Mouse (Mus musculus) myocyte (in vitro differentiated cells): ENCODE measurements around the gene Rad51b. TPM values are rescaled to one million over a fixed set of nuclear protein-coding genes. Genes with fewer than 3 reads are reported as not detected.
A peak's percentile ranks its signal among the peaks of the same experiment; 100 is the strongest.

ENCODE experiments used
- H3K27me3 ChIP-seq: one replicate; pipeline ENCODE4 v1.6.1; 2011; ENCODE audit not compliant: control insufficient read depth, insufficient read depth, insufficient read length
- H3K36me3 ChIP-seq: one replicate; pipeline ENCODE4 v1.6.1; 2011; ENCODE audit not compliant: control insufficient read depth, insufficient read depth
- H3K4me2 ChIP-seq: one replicate; pipeline ENCODE4 v1.6.1; 2011; ENCODE audit warnings: low read depth, control low read depth
- H3K4me3 ChIP-seq: one replicate; pipeline ENCODE4 v1.5.1; 2011; ENCODE audit warnings: mild to moderate bottlenecking, control low read depth, moderate library complexity
- H3K79me2 ChIP-seq: one replicate; pipeline ENCODE4 v1.6.1; 2011; ENCODE audit not compliant: control insufficient read depth, insufficient read depth
- H3ac ChIP-seq: one replicate; pipeline ENCODE4 v1.6.1; 2011; ENCODE audit not compliant: control insufficient read depth, insufficient read length
- CEBPB ChIP-seq: IDR thresholded peaks from 2 replicates; pipeline ENCODE4 v1.6.1; 2011; ENCODE audit warnings: mild to moderate bottlenecking, moderate library complexity; ENCODE audit not compliant: poor library complexity, insufficient read depth, severe bottlenecking
- E2F4 ChIP-seq: IDR thresholded peaks from one replicate; pipeline ENCODE4 v1.6.1; 2011; ENCODE audit warnings: mild to moderate bottlenecking, control low read depth, moderate library complexity; ENCODE audit not compliant: insufficient read depth
- MAX ChIP-seq: IDR thresholded peaks from one replicate; pipeline ENCODE4 v1.6.1; 2011; ENCODE audit warnings: low read depth, mild to moderate bottlenecking, control low read depth
- MYOD1 ChIP-seq, 3 experiments: IDR thresholded peaks; one replicate each; pipeline ENCODE4 v1.6.1; 2011; ENCODE audit warnings: control low read depth in 2 of 3, low read depth in 2 of 3, mild to moderate bottlenecking in 2 of 3, moderate library complexity in 1 of 3; ENCODE audit not compliant: insufficient read length in 2 of 3, control insufficient read depth in 1 of 3
- MYOG ChIP-seq, 3 experiments: IDR thresholded peaks; one replicate each; pipeline ENCODE4 v1.6.1; 2011; ENCODE audit warnings: control low read depth in 2 of 3, low read depth in 2 of 3, mild to moderate bottlenecking in 2 of 3; ENCODE audit not compliant: insufficient read length in 2 of 3, control insufficient read depth in 1 of 3, insufficient read depth in 1 of 3
- POLR2A ChIP-seq: IDR thresholded peaks from one replicate; pipeline ENCODE4 v1.6.1; 2011; ENCODE audit warnings: low read depth, mild to moderate bottlenecking, control low read depth, moderate library complexity; ENCODE audit not compliant: insufficient read length
- POLR2AphosphoS2 ChIP-seq: IDR thresholded peaks from one replicate; pipeline ENCODE4 v1.6.1; 2011; ENCODE audit warnings: low read depth, control low read depth; ENCODE audit not compliant: insufficient read length
- REST ChIP-seq: IDR thresholded peaks from one replicate; pipeline ENCODE4 v1.6.1; 2011; ENCODE audit warnings: mild to moderate bottlenecking, control low read depth, moderate library complexity; ENCODE audit not compliant: insufficient read depth, insufficient read length
- SRF ChIP-seq: IDR thresholded peaks from one replicate; pipeline ENCODE4 v1.6.1; 2011; ENCODE audit warnings: low read depth; ENCODE audit not compliant: control insufficient read depth, insufficient read length
- TCF12 ChIP-seq: IDR thresholded peaks from one replicate; pipeline ENCODE4 v1.6.1; 2011; ENCODE audit warnings: mild to moderate bottlenecking, control low read depth; ENCODE audit not compliant: poor library complexity, insufficient read depth, severe bottlenecking
- TCF3 ChIP-seq: IDR thresholded peaks from one replicate; pipeline ENCODE4 v1.6.1; 2011; ENCODE audit warnings: low read depth, control low read depth; ENCODE audit not compliant: insufficient read length
- USF1 ChIP-seq: IDR thresholded peaks from one replicate; pipeline ENCODE4 v1.6.1; 2011; ENCODE audit warnings: low read depth, mild to moderate bottlenecking, control low read depth, moderate library complexity
- polyA plus RNA-seq: library from polyadenylated mRNA; unstranded; fragments of >200 nt; fragmentation: generic; extraction: Trizol; gene quantifications from one replicate; pipeline ENCODE4 v1.2.1, GENCODE M21; 2012; ENCODE audit warnings: missing spikeins

Gene Rad51b
- polyA plus RNA-seq, 1 experiment = 1.8 TPM

- H3K27me3 ChIP-seq = no peaks in the 10 kb centered on the region
- H3ac ChIP-seq = no peak overlapping the region
- no peak overlapping the region for H3K4me3 ChIP-seq
- TF ChIP-seq SRF (no peak), CEBPB (no peak), USF1 (no peak), POLR2A (no peak), POLR2AphosphoS2 (no peak), TCF3 (no peak), MYOG (IDR thresholded peaks at IDR 0.05; ENCODE audit: control insufficient read depth in 1 of 3, insufficient read depth in 1 of 3, insufficient read length in 2 of 3, low read depth in 2 of 3) (no peak), MAX (no peak), E2F4 (no peak), MYOD1 (IDR thresholded peaks at IDR 0.05; ENCODE audit: control insufficient read depth in 1 of 3, insufficient read length in 2 of 3, low read depth in 2 of 3) (no peak), TCF12 (no peak), REST (no peak)
- H3K79me2 ChIP-seq = no peaks in the 10 kb centered on the region
- H3K36me3 ChIP-seq = no peaks in the 10 kb centered on the region
- H3K4me2 ChIP-seq = no peak overlapping the region
Measured at GRCm38 (mm10) chr12:79807410-79807847, 510.3 kb downstream of the Rad51b start.

DNA sequence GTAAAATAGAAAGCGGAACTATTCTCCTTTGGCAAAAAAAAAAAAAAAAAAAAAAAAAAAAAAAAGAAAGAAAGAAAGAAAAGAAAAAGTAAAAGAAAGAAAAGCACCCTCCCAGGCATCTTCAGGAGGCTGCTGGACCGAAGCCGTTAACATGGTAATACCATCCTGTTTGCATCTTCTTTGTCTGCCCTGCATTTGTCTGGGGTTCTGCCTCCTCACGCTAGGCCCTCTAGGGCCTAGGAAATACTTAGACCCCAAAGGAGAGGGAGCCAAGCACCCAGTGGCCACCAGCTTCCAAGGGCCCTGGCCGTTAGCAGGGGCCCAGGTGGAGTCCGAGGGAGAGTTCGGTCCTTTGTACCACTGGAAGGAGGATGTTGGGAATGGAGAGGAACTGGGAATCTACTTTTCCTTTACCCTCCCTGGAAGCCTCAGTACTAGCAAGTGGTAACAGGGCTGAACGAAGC is 510.9 kb downstream of the Rad51b start:
- Histone ChIP-seq H3K79me2 (no peaks in the 10 kb centered on the region), H3ac (no peak overlapping the region), H3K4me2 (no peak overlapping the region), H3K36me3 (no peaks in the 10 kb centered on the region), H3K27me3 (no peaks in the 10 kb centered on the region), H3K4me3 (no peak overlapping the region)
- TF ChIP-seq MYOG (IDR thresholded peaks at IDR 0.05; ENCODE audit: control insufficient read depth in 1 of 3, insufficient read depth in 1 of 3, insufficient read length in 2 of 3, low read depth in 2 of 3) (no peak), MAX (no peak), MYOD1 (IDR thresholded peaks at IDR 0.05; ENCODE audit: control insufficient read depth in 1 of 3, insufficient read length in 2 of 3, low read depth in 2 of 3) (no peak), SRF (no peak), POLR2AphosphoS2 (no peak), CEBPB (no peak)

- H3K27me3 ChIP-seq = no peaks in the 10 kb centered on the region
- no peaks in the 10 kb centered on the region for H3K79me2 ChIP-seq
- no peak overlapping the region for H3K4me2 ChIP-seq
- no peak overlapping the region for H3K4me3 ChIP-seq
- TF ChIP-seq MYOG (IDR thresholded peaks at IDR 0.05; ENCODE audit: control insufficient read depth in 1 of 3, insufficient read depth in 1 of 3, insufficient read length in 2 of 3, low read depth in 2 of 3) (peak in 1 of 3 experiments; percentile 43), SRF (no peak)
- no peak overlapping the region for H3ac ChIP-seq
- H3K36me3 ChIP-seq = no peaks in the 10 kb centered on the region
Measured at GRCm38 (mm10) chr12:79808426-79809398, 511.6 kb downstream of the Rad51b start.

- H3K4me3 ChIP-seq = no peak overlapping the region
- no peak for TF ChIP-seq E2F4
Measured at GRCm38 (mm10) chr12:79809518-79809917, 512.4 kb downstream of the Rad51b start.

DNA sequence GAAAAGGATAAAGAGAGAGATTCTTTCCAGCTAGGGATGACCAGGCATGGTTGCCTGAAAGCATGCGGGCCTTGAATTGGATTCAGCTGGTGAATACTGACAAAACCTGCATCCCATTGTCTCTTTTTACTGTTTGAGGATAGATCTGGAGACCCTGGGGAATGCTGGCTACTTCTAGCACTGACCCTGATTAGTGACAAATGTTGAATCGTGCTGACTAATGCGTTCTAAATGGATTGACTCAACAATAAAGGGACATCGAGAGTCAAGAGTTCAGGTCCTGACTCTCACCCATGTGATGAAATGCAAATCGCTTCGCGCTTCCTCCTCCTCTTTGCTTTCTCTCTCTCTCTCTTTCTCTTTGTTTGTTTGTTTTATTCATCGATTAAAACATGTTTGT is 515.3 kb downstream of the Rad51b start:
- Histone ChIP-seq H3ac (no peak overlapping the region), H3K27me3 (no peaks in the 10 kb centered on the region), H3K4me2 (no peak overlapping the region), H3K79me2 (no peaks in the 10 kb centered on the region), H3K36me3 (no peaks in the 10 kb centered on the region), H3K4me3 (no peak overlapping the region)
- TF ChIP-seq TCF3 (no peak), MAX (no peak), TCF12 (no peak), E2F4 (no peak), REST (no peak), MYOD1 (IDR thresholded peaks at IDR 0.05; ENCODE audit: control insufficient read depth in 1 of 3, insufficient read length in 2 of 3, low read depth in 2 of 3) (no peak), USF1 (no peak), POLR2A (no peak), CEBPB (no peak), POLR2AphosphoS2 (no peak), MYOG (IDR thresholded peaks at IDR 0.05; ENCODE audit: control insufficient read depth in 1 of 3, insufficient read depth in 1 of 3, insufficient read length in 2 of 3, low read depth in 2 of 3) (no peak), SRF (no peak)

More at GRCm38 (mm10) chr12:79809518-79809917, 512.4 kb downstream of the Rad51b start:
- Histone ChIP-seq H3K27me3 (no peaks in the 10 kb centered on the region), H3K36me3 (no peaks in the 10 kb centered on the region), H3K4me2 (no peak overlapping the region), H3ac (no peak overlapping the region), H3K79me2 (no peaks in the 10 kb centered on the region)
